Mouse (Mus musculus) spleen, postnatal 10 days (tissue): ENCODE data around the gene Nectin4.
"Not testable (repeated sequence)": the region's sequence is repeated elsewhere in the genome, so short reads cannot be mapped to it uniquely, and the experiment has no call there.

Experiments used
- DNase-seq, 2 experiments: peaks; one replicate each; pipeline ENCODE4 v3.0.0; 2021 to 2022; ENCODE audit warnings: low spot score in 2 of 2

Gene Nectin4

DNA sequence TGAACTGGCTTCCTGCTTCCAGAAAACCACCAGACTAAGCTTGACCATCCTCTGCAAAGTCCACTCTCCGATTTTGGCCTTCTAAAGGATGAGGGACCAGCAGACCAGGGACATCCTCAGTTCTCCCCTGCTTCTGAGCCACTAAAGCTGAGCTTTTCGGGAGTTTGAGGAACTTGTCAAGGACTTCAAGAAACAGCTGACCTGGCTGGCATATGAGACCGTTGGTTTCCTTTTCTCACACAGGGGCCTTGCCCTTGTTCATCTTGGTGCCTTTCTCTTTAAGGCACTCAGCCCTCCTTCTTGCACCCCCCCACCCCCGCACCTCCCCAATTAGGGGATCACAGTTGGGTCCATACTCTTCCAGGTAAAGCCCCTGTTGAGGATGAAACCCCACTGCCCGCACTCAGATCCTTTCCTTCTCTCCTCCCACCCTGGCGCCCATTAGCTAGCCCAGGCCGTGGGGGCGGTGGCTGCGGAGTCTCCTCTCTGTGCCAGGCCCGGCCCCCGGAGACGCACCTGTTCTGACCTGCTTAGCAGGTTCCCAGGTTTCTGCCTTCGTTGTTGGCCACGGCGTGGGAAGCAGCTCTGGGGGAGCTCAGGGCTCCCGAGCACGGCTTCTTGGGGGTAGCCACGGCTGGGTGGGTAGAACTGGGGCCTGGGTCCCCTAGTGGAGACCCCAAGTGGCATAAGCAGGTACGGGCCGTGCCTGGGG lies at the start of gene Nectin4:
Gene Nectin4, plus strand, starts transcription at position 255 of the 712 bp plus-strand sequence.
- DNase-seq: no peak

DNA sequence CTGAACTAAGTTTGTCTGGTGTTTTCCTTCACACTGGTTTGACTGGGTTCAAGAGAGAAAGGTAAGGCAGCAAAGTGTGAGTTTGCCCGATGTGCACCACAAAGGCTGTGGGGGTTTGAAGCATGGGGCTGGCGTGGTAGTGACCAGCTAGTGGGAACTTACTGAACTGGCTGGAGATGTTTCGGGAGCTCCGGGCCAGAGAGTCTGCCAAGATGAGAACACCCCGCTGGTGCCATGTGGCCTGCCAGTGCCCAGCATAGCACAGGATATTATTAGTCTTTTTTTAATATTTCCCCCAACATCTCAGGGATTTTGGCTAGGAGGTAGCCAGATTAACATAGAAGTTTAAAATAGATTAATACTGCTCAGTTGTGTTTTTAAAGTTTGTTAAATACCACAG lies 49.7 kb upstream of the Nectin4 start:
- no peak for DNase-seq

DNA sequence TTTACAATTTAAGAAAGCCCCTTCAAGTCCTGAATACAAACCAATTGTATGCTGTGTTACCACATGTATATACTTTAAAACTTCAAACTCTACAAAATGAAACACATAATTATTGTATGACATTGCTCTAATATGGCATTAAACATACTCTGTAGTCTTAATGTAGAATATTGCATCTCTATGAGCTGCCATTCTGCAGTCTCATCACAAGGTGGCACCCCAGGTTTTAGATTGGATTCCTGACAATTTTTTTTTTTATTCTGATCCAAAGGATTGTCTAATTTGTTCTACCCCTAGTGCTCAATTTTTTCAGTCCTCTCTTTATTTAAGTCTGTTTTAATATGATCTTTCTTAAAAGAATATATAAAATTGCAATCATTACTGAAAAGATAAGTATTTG lies 48.5 kb upstream of the Nectin4 start:
- peak in 1 of 2 experiments; percentile 48 for DNase-seq

DNA sequence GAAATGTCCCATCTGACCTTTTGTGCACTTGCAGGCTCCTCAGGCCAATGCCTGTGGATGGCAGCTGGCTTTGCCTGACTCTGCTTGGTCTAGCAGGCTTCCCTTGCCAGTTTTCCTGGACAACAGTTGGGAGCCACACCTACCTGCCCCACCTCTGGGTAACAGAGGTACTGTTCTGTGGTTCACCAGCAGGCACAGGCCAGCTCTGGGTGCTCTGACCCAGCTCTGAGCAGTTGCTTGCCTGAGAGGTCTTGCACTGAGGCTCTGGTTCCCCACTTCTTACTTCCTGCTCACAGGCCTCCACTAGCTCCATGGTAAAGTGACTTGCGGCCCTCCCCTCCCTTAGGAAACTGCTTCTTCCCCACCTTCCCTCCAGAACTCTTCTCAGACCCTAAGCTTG lies 47.9 kb upstream of the Nectin4 start:
- no peak for DNase-seq

DNA sequence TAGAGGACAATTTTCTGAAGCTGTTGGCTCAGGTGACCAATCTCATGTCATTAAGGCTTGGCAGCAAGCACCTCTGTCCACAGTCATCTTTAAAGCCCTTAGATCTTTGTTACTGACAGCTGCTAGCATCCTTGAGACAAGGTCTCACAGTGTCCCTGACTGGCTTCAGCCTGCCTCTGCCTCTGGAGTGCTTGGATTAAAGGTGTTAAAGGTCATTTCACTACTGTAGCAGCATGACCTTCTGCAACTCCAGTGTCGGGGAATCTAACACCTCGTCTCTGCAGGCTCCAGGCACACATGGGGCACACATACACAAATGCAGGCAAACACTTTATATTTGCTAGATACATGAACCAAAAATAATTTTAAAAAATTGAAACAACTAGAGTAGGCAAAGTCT lies 44.3 kb upstream of the Nectin4 start:
- DNase-seq: no peak

DNA sequence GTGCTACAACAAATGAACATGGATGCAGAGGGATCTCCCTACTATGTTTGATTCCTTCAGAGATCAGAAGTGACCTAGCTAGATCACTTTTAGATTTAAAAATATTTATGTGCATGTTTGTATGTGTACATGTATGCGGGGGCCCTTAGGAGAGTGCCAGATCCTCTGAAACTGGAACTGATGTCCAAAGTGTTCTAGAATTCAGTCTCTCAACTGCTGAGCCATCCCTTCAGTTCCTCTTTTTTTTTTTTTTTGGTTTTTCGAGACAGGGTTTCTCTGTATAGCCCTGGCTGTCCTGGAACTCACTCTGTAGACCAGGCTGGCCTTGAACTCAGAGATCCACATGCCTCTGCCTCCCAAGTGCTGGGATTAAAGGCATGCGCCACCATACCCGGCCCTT lies 43.3 kb upstream of the Nectin4 start:
- not testable (repeated sequence) for DNase-seq

DNA sequence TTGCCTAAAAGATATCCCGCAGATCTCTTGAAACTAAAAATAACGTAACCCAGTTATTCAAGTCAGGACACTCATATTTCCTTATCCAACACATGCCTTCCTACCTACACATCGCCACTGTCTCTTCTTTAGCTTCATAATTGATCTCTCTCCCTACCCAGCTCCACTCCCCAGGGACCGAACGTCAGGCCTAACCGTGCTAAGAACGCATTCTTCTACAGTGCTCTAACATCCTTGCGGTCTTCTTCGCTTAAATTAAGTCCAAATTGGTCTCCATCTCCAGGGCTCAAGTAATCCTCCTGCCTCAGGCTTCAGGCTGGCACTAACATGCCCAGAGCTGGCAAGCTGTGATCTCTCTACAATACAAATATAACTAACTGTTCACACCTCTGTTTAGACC lies 41.7 kb upstream of the Nectin4 start:
- DNase-seq: peak in 1 of 2 experiments; percentile 36

DNA sequence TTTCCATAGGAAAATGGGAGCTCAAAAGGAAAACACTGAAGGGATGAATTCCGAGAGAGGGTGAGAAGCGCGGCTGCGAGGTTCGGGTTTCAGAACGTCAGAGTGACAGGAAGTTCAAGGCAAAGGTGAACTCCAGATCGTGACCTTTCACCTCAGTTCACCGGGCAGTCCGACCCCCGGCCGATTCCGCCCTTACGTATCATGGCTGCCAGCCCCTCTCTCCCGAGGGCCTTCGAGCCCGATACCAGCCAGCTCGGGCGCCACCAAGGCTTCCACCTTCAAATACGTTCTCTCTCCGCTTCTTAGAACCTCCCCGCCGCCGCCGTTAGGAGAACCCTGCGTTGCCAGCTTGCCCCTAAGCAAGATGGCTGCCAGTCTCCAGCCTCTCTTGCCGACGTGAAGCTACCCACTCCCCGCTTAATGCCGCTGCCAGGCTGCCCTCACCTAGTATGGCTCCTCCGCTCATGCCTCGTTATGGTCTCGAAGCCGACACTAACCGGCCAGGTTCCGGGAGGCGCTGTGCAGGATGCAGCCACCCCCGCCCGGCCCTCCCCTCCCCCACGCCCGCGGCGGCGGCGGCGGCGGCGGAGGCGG lies 41.0 kb upstream of the Nectin4 start, which contains the start of gene Dedd:
Gene Dedd, plus strand, starts transcription at position 307 of the 594 bp plus-strand sequence.
- peak; percentile 90 to 94 for DNase-seq

DNA sequence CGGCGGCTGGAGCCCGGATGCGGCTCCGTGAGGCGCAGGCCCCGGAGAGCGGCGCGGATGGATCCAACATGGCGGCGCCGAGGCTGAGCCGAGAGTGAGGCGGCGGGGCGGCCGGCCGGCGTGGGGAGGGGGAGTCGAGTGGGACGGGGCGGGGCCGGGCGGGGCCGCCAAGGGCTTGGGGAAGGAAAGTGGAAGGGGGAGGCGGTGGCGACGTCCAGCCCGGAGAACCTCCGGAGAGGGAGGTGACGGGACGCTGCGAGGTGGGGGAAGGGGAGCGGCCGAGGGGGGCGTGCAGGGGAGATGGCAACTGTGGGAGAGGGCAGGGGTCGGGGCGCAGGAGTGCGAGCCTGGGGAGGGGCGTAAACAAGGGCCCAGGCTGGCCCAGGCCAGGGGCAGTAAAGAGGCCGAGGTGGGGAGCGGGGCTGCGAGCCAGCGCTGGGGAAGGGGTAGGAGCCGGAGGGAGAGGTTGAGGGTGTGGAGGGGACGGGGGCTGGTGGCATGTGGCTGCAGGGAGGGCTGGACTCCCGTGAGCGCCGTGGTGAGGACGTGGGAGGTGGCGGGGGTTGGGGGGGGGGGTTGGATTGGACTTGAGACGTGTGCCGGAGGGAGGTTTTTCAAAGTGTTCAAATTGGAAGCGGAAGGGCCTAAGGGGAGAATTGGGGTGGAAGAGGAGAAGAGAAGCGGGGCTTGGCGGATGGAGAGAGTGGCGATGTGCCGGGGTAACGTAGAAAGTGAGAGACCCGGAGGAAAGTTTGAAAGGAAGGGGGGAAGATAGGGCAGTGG lies 40.3 kb upstream of the Nectin4 start:
- peak; percentile 46 to 47 for DNase-seq

DNA sequence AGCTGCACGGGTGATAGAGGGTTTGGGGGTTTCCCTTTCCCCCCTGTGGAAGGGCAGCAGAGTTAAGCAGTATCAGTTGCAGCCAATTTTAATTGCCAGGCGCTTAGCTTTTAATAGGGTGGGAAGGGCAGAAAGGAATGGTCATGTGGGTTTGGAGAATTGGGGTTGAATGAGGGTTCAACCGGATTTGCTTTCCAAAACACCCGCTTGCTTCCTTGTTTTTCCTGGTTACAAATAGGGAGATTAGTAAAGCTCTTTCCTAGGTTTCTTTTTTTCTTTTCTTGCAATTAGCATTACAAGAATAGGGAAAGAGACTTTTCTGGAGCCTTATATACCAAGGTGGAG lies 39.7 kb upstream of the Nectin4 start:
- no peak for DNase-seq

DNA sequence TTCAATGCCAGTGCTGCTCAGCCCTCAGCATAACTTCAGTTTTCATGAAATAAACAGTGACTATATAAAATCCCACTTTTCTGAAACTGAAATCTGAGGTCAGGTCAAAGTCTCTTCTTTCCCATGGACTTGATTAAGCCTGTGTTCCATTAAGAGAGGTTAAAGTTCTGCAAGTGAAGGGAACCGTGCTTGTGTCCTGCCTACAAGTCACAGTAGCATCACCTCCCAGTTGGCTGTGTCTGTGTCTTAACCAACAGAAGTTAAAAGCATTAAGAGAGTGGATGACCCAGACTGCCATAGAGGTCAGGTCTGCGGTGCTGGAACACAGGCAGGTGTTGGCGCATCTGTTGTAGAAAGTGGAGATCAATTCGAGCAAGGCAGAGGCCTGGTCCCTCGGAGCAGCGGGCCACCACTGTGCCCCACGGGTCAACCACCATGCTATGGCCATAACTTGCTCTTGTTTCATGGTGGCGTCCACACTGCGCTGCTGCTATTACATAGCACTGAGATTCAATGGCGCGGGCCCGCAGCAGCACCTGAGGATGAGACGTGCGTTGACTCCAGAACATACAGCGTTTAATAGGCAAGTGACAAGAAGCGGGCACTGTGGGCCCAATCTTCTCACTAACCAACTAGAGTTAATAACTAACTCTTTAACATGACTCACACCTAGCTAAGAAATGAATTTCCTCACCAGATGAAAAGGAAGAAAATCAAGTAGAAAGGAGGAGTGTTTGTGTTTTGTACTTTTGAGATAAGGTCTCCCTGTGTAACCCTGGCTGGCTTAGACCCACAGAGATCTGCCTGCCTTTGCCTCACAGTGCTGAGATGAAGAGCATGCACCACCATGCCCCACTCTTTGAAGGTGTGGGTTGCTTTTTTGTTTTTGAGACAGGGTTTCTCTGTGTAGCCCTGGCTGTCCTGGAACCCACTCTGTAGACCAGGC lies 27.4 kb upstream of the Nectin4 start:
- DNase-seq: no peak

DNA sequence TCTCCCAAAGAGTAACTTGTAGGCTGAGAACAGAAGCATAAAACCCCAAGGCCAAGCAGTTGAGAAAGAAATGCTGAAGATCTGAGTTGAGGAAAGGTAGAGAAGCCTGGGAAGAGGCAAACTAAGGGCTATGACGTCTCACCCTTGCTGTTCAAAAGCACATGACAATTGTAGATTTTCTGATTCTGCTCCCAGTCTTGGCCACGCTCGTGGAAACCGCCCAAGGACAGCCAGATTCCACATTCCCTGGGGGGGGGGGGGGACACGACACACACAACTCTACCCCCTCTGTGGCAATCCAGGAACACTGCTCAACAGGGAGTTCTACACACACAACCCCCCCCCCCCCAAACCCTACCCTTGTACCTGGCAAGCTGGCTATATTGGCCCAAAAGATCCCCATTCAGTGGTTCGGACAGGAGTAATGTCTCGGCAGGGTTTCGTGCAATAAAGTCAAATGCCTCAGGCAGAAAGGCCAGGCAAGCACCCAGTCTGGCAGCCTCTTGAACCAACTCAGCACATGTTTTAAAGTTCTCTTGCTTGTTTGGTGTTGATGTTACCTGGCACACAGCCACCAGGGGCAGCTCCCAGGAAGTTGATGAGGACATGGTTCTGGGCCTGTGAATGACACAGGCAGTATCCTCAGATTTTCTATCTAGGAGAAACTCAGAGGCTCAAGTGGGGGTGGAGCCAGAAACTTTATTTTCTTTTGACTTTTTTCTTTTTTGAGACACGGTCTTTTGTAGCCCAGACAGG lies 25.8 kb upstream of the Nectin4 start:
- DNase-seq: peak in 1 of 2 experiments; percentile 32

DNA sequence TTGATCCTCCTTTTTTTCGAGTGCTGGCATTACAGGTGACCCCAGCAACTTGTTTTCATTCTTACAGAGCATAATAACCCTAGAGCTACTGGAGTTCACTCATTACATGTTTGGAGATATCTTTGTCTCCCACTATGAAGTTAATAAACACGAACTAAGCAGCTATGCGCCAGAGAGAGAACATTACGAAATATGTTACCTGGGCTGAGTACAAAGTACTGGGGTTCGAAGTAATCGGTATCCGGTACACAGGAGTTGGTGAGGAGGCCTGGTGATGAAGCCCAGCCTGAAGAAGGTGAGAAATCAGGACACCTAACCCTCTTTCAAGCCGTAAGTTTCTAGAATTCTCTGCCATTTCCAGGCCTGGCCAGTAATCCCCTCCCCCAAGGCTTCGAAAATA lies 25.2 kb upstream of the Nectin4 start:
- DNase-seq: no peak

DNA sequence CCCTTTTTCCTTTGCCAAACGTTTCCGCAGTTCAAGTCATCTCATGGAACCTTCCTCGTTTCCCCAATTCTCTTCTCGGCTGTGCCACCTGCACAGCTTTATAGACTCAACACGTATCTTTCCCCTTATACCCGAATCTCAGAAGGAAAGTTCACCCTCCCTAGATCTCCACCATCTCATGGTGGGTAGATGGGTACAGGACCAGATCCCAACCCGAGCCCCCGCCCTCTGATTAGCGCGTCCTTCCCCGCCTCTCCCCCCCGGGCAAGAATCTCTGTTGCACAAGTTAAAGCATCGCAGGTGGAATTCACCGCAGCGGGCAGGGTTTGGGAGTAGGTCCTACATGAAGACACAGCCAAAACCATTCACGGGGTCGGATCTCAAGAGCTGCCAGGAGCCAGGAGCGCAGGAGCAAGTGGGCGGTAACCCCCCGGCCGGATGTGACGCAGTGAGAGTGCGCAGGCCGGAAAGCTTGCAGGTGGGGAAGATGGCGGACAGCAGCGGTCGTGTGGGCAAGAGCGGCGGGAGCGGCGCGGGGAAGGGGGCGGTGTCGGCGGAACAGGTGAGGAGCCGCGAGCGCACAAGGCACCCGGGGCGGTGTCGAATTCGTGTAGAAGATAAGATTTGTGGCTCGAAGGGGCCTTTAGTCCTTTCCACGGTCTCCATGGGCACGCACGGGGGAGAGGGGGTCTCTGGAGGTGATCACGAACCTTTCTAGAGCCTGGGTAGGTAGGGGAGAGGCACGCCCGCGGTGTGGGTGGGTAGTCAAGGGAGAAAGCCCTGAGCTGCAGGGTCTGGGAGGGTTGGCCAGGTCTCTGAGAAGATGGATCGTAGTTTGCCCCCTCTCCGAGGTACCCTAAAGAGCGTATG lies 24.4 kb upstream of the Nectin4 start, which contains the start of the genes Nit1 and Pfdn2:
Gene Nit1, minus strand, starts transcription at position 422 of the 870 bp plus-strand sequence.
Gene Pfdn2, plus strand, starts transcription at position 446 of the 870 bp plus-strand sequence.
- DNase-seq: peak; percentile 77 to 94

DNA sequence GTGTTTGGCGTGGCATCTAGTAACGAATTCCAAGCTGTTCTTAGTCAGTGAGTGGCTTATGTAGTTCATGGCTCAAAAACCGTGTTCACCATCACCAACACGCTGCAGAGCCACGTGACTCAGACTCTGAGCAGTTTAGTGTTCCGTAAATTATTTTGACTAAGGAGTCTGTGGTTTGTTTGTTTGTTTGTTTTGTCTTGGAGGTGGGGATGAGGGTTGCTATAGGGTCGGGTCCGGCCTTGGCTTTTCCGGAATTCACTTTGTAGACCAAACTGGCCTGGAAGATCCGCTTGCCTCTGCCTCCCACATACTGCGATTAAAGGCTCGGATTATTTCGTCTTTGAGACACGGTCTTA lies 23.8 kb upstream of the Nectin4 start:
- DNase-seq: no peak

DNA sequence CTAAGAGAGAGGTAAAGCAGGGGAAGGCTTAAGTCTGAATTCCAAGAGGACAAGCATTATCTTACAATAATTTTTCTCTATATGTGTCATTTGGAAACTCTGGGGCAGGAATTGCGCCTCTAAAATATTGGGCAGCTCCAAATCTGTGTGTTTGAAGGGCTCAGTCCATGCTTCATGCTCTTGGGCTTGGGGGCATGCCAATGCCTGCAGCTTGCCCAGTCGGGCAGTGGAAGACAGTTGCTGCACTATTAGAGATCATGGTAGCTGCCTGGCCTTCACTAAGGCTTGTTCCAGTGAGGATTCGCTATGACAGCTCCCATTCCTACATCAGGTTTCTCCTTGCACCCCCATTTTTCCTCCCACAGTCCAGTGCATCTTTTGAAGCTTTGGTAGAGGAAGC lies 21.2 kb upstream of the Nectin4 start:
- DNase-seq: no peak

DNA sequence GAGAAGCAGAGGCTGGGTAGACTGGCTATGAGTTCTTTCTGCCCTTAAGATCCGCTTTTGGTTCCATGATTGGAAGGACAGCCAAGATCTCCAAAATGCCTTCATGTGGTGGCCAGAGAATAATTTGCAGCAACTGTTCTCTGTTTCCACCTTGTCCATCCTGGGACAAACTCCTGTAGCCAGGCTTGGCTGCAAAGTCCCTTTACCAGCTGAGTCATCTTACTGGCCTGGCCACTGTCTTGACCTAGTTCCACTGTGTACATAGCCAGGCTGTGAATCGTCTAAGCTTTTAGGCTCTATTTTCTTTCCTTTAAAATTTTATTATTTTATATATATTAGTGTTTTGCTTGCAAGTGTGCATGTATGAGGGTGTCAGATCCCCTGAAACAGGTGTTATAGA lies 20.7 kb upstream of the Nectin4 start:
- no peak for DNase-seq

DNA sequence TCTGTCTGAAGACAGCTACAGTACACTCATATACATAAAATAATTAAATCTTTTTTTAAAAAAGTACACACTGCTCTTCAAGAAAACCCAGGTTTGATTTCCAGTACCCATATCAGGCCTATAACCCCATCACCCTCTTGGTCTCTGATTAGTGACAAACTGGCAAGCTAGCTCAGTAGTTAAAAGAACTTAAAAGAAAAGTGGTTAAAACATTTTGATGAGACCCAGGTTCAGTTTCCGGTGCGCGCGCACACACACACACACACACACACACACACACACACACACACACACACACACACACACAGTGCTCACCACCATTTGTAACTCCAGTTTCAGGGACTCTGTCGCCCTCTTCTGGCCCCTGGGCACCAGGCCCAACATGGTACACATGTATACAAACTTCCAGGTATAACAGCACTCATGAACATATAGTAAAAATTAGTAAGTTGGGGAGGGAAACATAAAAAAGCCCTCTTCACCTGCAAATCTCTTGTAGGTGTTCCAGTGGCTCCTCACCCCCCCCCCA lies 14.0 kb upstream of the Nectin4 start:
- DNase-seq: peak in 1 of 2 experiments; percentile 65

DNA sequence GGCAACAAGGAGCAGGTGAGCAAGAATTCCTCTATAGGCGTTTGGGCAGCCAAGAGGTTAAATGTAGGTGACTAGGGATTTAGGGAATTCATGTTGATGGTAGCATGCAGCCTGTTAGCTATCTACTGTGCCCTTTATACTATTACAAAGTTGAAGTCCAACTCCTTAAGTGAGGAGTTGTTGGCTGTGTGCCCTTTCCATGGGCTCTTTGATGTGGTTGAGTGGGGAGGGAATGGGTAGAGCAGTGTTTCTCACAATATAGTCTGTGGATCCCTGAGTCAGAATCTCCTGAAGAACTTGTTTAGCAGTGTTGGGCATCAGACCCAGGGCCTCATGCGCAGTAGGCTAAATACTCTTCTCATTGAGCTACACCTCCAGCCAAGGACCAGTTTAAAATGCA lies 13.1 kb upstream of the Nectin4 start:
- no peak for DNase-seq

DNA sequence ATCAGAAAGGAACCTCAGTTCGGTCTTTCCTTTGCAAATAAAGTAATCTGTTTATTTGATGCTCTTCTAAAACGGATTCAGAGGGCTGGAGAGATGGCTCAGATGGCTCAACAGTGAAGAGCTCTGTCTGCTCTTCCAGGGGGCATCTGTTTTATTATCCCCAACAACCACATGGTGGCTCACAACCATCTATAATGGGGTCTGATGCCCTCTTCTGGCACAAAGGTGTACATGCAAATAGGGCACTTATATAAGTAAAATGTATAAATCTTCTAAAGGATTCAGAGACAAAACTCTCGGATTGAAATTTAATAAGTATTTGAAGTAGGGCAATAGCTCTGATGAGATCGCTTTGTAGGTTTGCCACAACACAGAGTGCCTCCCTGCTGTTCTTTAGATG lies 11.5 kb upstream of the Nectin4 start:
- peak in 1 of 2 experiments; percentile 53 for DNase-seq
